Mouse (Mus musculus) myocyte (in vitro differentiated cells): ENCODE measurements around the gene Elk3. TPM values are rescaled to one million over a fixed set of nuclear protein-coding genes. Genes with fewer than 3 reads are reported as not detected.
A peak's percentile ranks its signal among the peaks of the same experiment; 100 is the strongest.

ENCODE experiments used
- H3K27me3 ChIP-seq: one replicate; pipeline ENCODE4 v1.6.1; 2011; ENCODE audit not compliant: control insufficient read depth, insufficient read depth, insufficient read length
- H3K36me3 ChIP-seq: one replicate; pipeline ENCODE4 v1.6.1; 2011; ENCODE audit not compliant: control insufficient read depth, insufficient read depth
- H3K4me2 ChIP-seq: one replicate; pipeline ENCODE4 v1.6.1; 2011; ENCODE audit warnings: low read depth, control low read depth
- H3K4me3 ChIP-seq: one replicate; pipeline ENCODE4 v1.5.1; 2011; ENCODE audit warnings: mild to moderate bottlenecking, control low read depth, moderate library complexity
- H3K79me2 ChIP-seq: one replicate; pipeline ENCODE4 v1.6.1; 2011; ENCODE audit not compliant: control insufficient read depth, insufficient read depth
- H3ac ChIP-seq: one replicate; pipeline ENCODE4 v1.6.1; 2011; ENCODE audit not compliant: control insufficient read depth, insufficient read length
- CEBPB ChIP-seq: IDR thresholded peaks from 2 replicates; pipeline ENCODE4 v1.6.1; 2011; ENCODE audit warnings: mild to moderate bottlenecking, moderate library complexity; ENCODE audit not compliant: poor library complexity, insufficient read depth, severe bottlenecking
- E2F4 ChIP-seq: IDR thresholded peaks from one replicate; pipeline ENCODE4 v1.6.1; 2011; ENCODE audit warnings: mild to moderate bottlenecking, control low read depth, moderate library complexity; ENCODE audit not compliant: insufficient read depth
- MAX ChIP-seq: IDR thresholded peaks from one replicate; pipeline ENCODE4 v1.6.1; 2011; ENCODE audit warnings: low read depth, mild to moderate bottlenecking, control low read depth
- MYOD1 ChIP-seq, 3 experiments: IDR thresholded peaks; one replicate each; pipeline ENCODE4 v1.6.1; 2011; ENCODE audit warnings: control low read depth in 2 of 3, low read depth in 2 of 3, mild to moderate bottlenecking in 2 of 3, moderate library complexity in 1 of 3; ENCODE audit not compliant: insufficient read length in 2 of 3, control insufficient read depth in 1 of 3
- MYOG ChIP-seq, 3 experiments: IDR thresholded peaks; one replicate each; pipeline ENCODE4 v1.6.1; 2011; ENCODE audit warnings: control low read depth in 2 of 3, low read depth in 2 of 3, mild to moderate bottlenecking in 2 of 3; ENCODE audit not compliant: insufficient read length in 2 of 3, control insufficient read depth in 1 of 3, insufficient read depth in 1 of 3
- POLR2A ChIP-seq: IDR thresholded peaks from one replicate; pipeline ENCODE4 v1.6.1; 2011; ENCODE audit warnings: low read depth, mild to moderate bottlenecking, control low read depth, moderate library complexity; ENCODE audit not compliant: insufficient read length
- POLR2AphosphoS2 ChIP-seq: IDR thresholded peaks from one replicate; pipeline ENCODE4 v1.6.1; 2011; ENCODE audit warnings: low read depth, control low read depth; ENCODE audit not compliant: insufficient read length
- REST ChIP-seq: IDR thresholded peaks from one replicate; pipeline ENCODE4 v1.6.1; 2011; ENCODE audit warnings: mild to moderate bottlenecking, control low read depth, moderate library complexity; ENCODE audit not compliant: insufficient read depth, insufficient read length
- SRF ChIP-seq: IDR thresholded peaks from one replicate; pipeline ENCODE4 v1.6.1; 2011; ENCODE audit warnings: low read depth; ENCODE audit not compliant: control insufficient read depth, insufficient read length
- TCF12 ChIP-seq: IDR thresholded peaks from one replicate; pipeline ENCODE4 v1.6.1; 2011; ENCODE audit warnings: mild to moderate bottlenecking, control low read depth; ENCODE audit not compliant: poor library complexity, insufficient read depth, severe bottlenecking
- TCF3 ChIP-seq: IDR thresholded peaks from one replicate; pipeline ENCODE4 v1.6.1; 2011; ENCODE audit warnings: low read depth, control low read depth; ENCODE audit not compliant: insufficient read length
- USF1 ChIP-seq: IDR thresholded peaks from one replicate; pipeline ENCODE4 v1.6.1; 2011; ENCODE audit warnings: low read depth, mild to moderate bottlenecking, control low read depth, moderate library complexity
- polyA plus RNA-seq: library from polyadenylated mRNA; unstranded; fragments of >200 nt; fragmentation: generic; extraction: Trizol; gene quantifications from one replicate; pipeline ENCODE4 v1.2.1, GENCODE M21; 2012; ENCODE audit warnings: missing spikeins

Gene Elk3
- polyA plus RNA-seq, 1 experiment: 28.4 TPM

- no peak for TF ChIP-seq SRF
- no peak for TF ChIP-seq POLR2A
- TF ChIP-seq USF1: no peak
- no peak for TF ChIP-seq REST
- Histone ChIP-seq H3K4me2 (no peak overlapping the region), H3ac (no peak overlapping the region), H3K4me3 (no peak overlapping the region), H3K36me3 (peaks cover 5% of the 10 kb centered on the region), H3K27me3 (no peaks in the 10 kb centered on the region), H3K79me2 (peaks cover 28% of the 10 kb centered on the region)
Measured at GRCm38 (mm10) chr10:93265833-93266232, 45.1 kb downstream of the Elk3 start.

- TF ChIP-seq TCF12: no peak
- no peak for TF ChIP-seq MAX
- no peak for TF ChIP-seq REST
- TF ChIP-seq POLR2AphosphoS2: no peak
- TF ChIP-seq SRF: no peak
- TF ChIP-seq TCF3: no peak
- TF ChIP-seq USF1: no peak
- TF ChIP-seq MYOD1 (IDR thresholded peaks at IDR 0.05; ENCODE audit: control insufficient read depth in 1 of 3, insufficient read length in 2 of 3, low read depth in 2 of 3): no peak
- TF ChIP-seq E2F4: no peak
- no peak for TF ChIP-seq CEBPB
- no peak for TF ChIP-seq MYOG (IDR thresholded peaks at IDR 0.05; ENCODE audit: control insufficient read depth in 1 of 3, insufficient read depth in 1 of 3, insufficient read length in 2 of 3, low read depth in 2 of 3)
- no peak for TF ChIP-seq POLR2A
- H3K4me2 ChIP-seq: no peak overlapping the region
- no peaks in the 10 kb centered on the region for H3K27me3 ChIP-seq
- peaks cover 12% of the 10 kb centered on the region for H3K36me3 ChIP-seq
- no peak overlapping the region for H3ac ChIP-seq
- peaks cover 17% of the 10 kb centered on the region for H3K79me2 ChIP-seq
- H3K4me3 ChIP-seq: no peak overlapping the region
Measured at GRCm38 (mm10) chr10:93264001-93264400, 46.9 kb downstream of the Elk3 start.

- Histone ChIP-seq H3K4me2 (no peak overlapping the region), H3K27me3 (no peaks in the 10 kb centered on the region), H3K79me2 (peaks cover 11% of the 10 kb centered on the region), H3ac (no peak overlapping the region), H3K4me3 (no peak overlapping the region), H3K36me3 (peaks cover 12% of the 10 kb centered on the region)
- no peak for TF ChIP-seq TCF3
- no peak for TF ChIP-seq MAX
- TF ChIP-seq E2F4: no peak
- TF ChIP-seq CEBPB: no peak
- TF ChIP-seq USF1: no peak
- TF ChIP-seq MYOD1 (IDR thresholded peaks at IDR 0.05; ENCODE audit: control insufficient read depth in 1 of 3, insufficient read length in 2 of 3, low read depth in 2 of 3): no peak
- TF ChIP-seq MYOG (IDR thresholded peaks at IDR 0.05; ENCODE audit: control insufficient read depth in 1 of 3, insufficient read depth in 1 of 3, insufficient read length in 2 of 3, low read depth in 2 of 3): no peak
- no peak for TF ChIP-seq POLR2A
- TF ChIP-seq REST: no peak
- TF ChIP-seq SRF: no peak
- no peak for TF ChIP-seq TCF12
- no peak for TF ChIP-seq POLR2AphosphoS2
Measured at GRCm38 (mm10) chr10:93263431-93263830, 47.5 kb downstream of the Elk3 start.

GRCm38 (mm10) chr10:93261981-93262499, 48.9 kb downstream of the Elk3 start:
- Histone ChIP-seq H3ac (no peak overlapping the region), H3K4me3 (no peak overlapping the region), H3K79me2 (peaks cover 4% of the 10 kb centered on the region), H3K36me3 (peaks cover 12% of the 10 kb centered on the region), H3K27me3 (no peaks in the 10 kb centered on the region), H3K4me2 (no peak overlapping the region)
- TF ChIP-seq MAX (no peak), SRF (no peak), USF1 (no peak), TCF3 (no peak), POLR2AphosphoS2 (no peak), MYOD1 (IDR thresholded peaks at IDR 0.05; ENCODE audit: control insufficient read depth in 1 of 3, insufficient read length in 2 of 3, low read depth in 2 of 3) (no peak), CEBPB (no peak), REST (no peak)

GRCm38 (mm10) chr10:93261132-93261980, 49.6 kb downstream of the Elk3 start:
- Histone ChIP-seq H3K4me3 (no peak overlapping the region), H3K79me2 (no peaks in the 10 kb centered on the region), H3K36me3 (peaks cover 16% of the 10 kb centered on the region), H3K4me2 (no peak overlapping the region), H3ac (no peak overlapping the region), H3K27me3 (no peaks in the 10 kb centered on the region)
- TF ChIP-seq MYOG (IDR thresholded peaks at IDR 0.05; ENCODE audit: control insufficient read depth in 1 of 3, insufficient read depth in 1 of 3, insufficient read length in 2 of 3, low read depth in 2 of 3) (peak in 1 of 3 experiments; percentile 37), TCF12 (no peak), USF1 (no peak), CEBPB (no peak), MYOD1 (IDR thresholded peaks at IDR 0.05; ENCODE audit: control insufficient read depth in 1 of 3, insufficient read length in 2 of 3, low read depth in 2 of 3) (peak in 1 of 3 experiments; percentile 17), POLR2AphosphoS2 (no peak), MAX (no peak), POLR2A (no peak), SRF (no peak), E2F4 (no peak), REST (no peak), TCF3 (no peak)
